Mouse (Mus musculus): ENCODE data around the gene Hes3. TPM values are rescaled to one million over a fixed set of nuclear protein-coding genes. Genes with fewer than 3 reads are reported as not detected.

Hes3 gene
- polyA plus RNA-seq, 1 experiment from 2014 or later = not detected

GRCm38 (mm10) chr4:152276389-152277347, 14.8 kb downstream of the Hes3 start:
- no peak for ATAC-seq (replicated peaks; ENCODE audit: insufficient number of reproducible peaks, insufficient read depth, low FRiP score, low read depth)
- H3K9ac ChIP-seq = no peak overlapping the region
- peaks cover 45% of the 10 kb centered on the region for H3K4me1 ChIP-seq (replicated peaks)
- peaks cover 16% of the 10 kb centered on the region; the same call in 1 of the 2 replicates for H3K36me3 ChIP-seq
- peaks cover 28% of the 10 kb centered on the region for H3K27me3 ChIP-seq
- H3K9me3 ChIP-seq (replicated peaks) = no peaks in the 10 kb centered on the region
- H3K4me2 ChIP-seq = no peak overlapping the region
- no peak overlapping the region for H3K4me3 ChIP-seq
- 56% methylated on average over 10 of the region's 10 CpGs for WGBS
- H3K27ac ChIP-seq = no peak overlapping the region

DNA sequence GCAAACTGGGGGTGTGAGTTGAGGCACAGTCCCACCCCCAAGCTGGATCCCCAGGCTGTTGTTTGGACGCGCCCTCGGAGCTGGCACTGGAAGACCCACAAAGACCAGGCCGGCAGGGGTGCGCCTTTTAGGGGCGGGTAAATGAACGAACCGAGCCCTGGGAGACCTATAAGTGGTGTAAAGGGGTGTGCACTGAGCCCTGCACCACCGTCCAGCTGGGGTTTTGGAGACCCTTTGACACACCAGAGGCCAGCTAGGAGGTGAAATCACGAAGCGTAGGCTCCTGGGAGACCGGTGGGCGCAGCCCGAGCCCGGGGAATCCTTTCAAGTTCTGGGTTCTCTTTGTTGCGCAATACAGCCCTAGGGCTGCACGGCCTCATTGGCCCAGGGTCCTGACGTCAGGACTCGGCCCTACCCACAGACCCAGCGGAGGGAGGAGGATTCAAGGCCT, 16.8 kb downstream of the Hes3 start:
- WGBS = 4% methylated on average over 20 of the region's 20 CpGs
- Histone ChIP-seq H3K4me2 (peak overlapping the region; percentile 94), H3K4me1 (replicated peaks) (peaks cover 65% of the 10 kb centered on the region), H3K27ac (peak overlapping the region; percentile 93), H3K4me3 (peak overlapping the region; percentile 71), H3K36me3 (0 out of 2 replicates have a peak, but pooled peaks cover 3% of the 10 kb centered on the region), H3K9me3 (replicated peaks) (no peaks in the 10 kb centered on the region), H3K9ac (peak overlapping the region; percentile 78), H3K27me3 (peaks cover 9% of the 10 kb centered on the region)
- ATAC-seq (replicated peaks; ENCODE audit: insufficient number of reproducible peaks, insufficient read depth, low FRiP score, low read depth) = 0 out of 2 replicates have a peak, but pooled peaks have one; percentile 3

DNA sequence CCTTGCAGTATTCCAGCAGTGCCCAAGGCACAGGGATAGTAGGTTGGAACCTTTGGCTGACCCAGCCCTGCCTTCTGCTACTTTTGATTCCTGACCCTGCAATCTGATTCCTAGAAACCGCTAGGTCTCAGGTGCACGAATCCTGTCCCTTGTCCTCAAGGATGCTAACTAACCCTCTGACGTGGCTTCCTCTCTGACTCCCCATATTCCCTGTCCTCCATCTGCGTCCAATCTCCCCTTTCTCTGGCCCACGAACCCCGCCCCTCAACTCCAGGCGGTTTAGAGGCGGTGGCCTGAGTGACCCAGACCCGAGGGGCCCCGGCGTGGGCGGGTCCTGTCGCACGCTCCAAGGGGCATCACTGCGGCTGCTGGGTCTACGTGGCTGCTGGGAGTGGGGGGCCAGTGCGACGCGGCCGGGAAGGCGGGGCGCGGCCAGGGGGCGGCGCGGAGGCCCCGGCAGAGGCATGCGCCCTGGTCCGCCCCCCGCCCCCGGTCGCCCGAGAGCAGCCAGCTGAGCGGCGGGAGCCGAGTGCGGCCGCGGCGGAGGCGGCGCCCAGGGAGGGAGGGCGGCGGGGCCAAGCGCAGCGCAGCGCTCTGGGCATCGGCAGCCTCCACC, 17.7 kb downstream of the Hes3 start, which contains the start of gene Gpr153:
Gpr153 (plus strand) TSS at position 612 of the 616 bp plus-strand sequence.
- H3K4me1 ChIP-seq (replicated peaks) = peaks cover 73% of the 10 kb centered on the region

GRCm38 (mm10) chr4:152273191-152273590, 18.3 kb downstream of the Hes3 start:
- Histone ChIP-seq H3K27me3 (peaks cover 9% of the 10 kb centered on the region; the same call in 1 of the 2 replicates), H3K4me3 (0 out of 2 replicates have a peak overlapping the region, but pooled peaks have one; percentile 71), H3K9me3 (replicated peaks) (no peaks in the 10 kb centered on the region), H3K9ac (no peak overlapping the region), H3K4me2 (peak overlapping the region; percentile 94), H3K36me3 (0 out of 2 replicates have a peak, but pooled peaks cover 3% of the 10 kb centered on the region), H3K27ac (peak overlapping the region; percentile 93), H3K4me1 (replicated peaks) (peaks cover 76% of the 10 kb centered on the region)
- WGBS = 38% methylated on average over 3 of the region's 3 CpGs
- no peak for ATAC-seq (replicated peaks; ENCODE audit: insufficient number of reproducible peaks, insufficient read depth, low FRiP score, low read depth)

More for the DNA sequence above, 17.7 kb downstream of the Hes3 start, which contains the start of gene Gpr153:
- peak within 1 kb of the TSS; percentile 94 for H3K4me2 ChIP-seq
- H3K27me3 ChIP-seq = peaks cover 9% of the 10 kb centered on the region; the same call in 1 of the 2 replicates
- peak within 1 kb of the TSS; percentile 78 for H3K9ac ChIP-seq
- 0 out of 2 replicates have a peak, but pooled peaks cover 3% of the 10 kb centered on the region for H3K36me3 ChIP-seq
- peak; percentile 71 for ATAC-seq (replicated peaks; ENCODE audit: insufficient number of reproducible peaks, insufficient read depth, low FRiP score, low read depth)
- H3K27ac ChIP-seq = peak within 1 kb of the TSS; percentile 93
- WGBS = 2% methylated on average over 38 of the region's 48 CpGs
- peak within 1 kb of the TSS; percentile 71 for H3K4me3 ChIP-seq
- H3K9me3 ChIP-seq (replicated peaks) = no peaks in the 10 kb centered on the region

DNA sequence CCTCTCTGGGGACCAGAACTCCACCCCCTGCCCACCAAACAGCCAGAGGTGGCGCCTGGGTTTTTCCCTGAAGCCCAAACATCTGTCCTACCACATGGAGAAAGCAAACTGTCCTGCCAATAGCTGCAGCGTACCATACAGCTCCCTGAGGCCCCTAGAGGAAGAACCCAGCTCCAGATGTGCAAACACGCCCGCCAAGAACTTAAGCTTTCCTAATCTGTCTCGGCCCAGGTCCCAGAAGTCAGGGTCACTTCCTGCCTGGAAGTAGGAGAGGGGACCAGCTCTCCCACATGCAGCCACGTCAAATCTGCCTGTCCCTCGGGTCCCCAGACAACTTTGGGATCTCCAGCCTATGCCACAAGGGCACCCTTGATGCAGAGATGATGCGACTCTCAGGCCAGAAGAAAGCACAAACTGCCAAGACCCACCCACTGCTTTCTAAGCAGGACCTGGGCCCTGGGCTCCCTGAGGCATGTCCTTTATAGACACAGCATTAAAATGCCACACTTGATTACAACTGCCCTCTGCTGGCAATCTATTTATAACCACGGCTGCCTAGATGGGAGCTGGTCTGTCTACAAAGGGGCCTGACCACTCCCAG, 18.9 kb downstream of the Hes3 start:
- Histone ChIP-seq H3K4me1 (replicated peaks) (peaks cover 83% of the 10 kb centered on the region), H3K4me3 (no peak overlapping the region), H3K27ac (peak overlapping the region; percentile 93), H3K9ac (no peak overlapping the region), H3K4me2 (no peak overlapping the region), H3K36me3 (no peaks in the 10 kb centered on the region), H3K9me3 (replicated peaks) (no peaks in the 10 kb centered on the region), H3K27me3 (peaks cover 9% of the 10 kb centered on the region; the same call in 1 of the 2 replicates)
- ATAC-seq (replicated peaks; ENCODE audit: insufficient number of reproducible peaks, insufficient read depth, low FRiP score, low read depth) = peak; percentile 41
- WGBS = 17% methylated on average over 9 of the region's 9 CpGs

- ATAC-seq (replicated peaks; ENCODE audit: insufficient number of reproducible peaks, insufficient read depth, low FRiP score, low read depth) = no peak
- Histone ChIP-seq H3K4me3 (no peak overlapping the region), H3K36me3 (no peaks in the 10 kb centered on the region), H3K27ac (peak overlapping the region; percentile 93), H3K4me1 (replicated peaks) (peaks cover 86% of the 10 kb centered on the region), H3K9ac (no peak overlapping the region), H3K27me3 (peaks cover 9% of the 10 kb centered on the region; the same call in 1 of the 2 replicates), H3K4me2 (no peak overlapping the region), H3K9me3 (replicated peaks) (no peaks in the 10 kb centered on the region)
- 64% methylated on average over 7 of the region's 7 CpGs for WGBS
Observed at GRCm38 (mm10) chr4:152272006-152272405, 19.5 kb downstream of the Hes3 start.

DNA sequence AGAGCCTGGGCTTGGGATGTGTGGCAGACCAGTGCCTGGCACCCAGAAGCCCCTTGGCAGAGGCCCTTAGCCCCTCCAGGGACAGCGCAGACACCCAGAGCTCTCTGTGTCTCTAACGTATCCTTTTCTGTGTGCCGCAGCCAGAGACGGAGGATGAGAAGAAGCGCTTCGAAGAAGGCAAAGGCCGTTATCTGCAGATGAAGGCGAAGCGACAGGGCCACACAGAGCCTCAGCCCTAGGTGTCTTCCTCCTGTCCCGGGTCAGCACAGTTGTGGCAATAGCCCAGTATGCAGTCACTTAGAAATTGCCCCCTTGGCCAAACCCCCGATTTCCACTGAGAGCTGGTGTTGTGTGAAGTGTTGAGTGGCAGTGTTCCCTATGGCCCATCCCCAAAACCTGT, 20.1 kb downstream of the Hes3 start:
- H3K27me3 ChIP-seq = peaks cover 9% of the 10 kb centered on the region; the same call in 1 of the 2 replicates
- no peak overlapping the region for H3K4me3 ChIP-seq
- no peak for ATAC-seq (replicated peaks; ENCODE audit: insufficient number of reproducible peaks, insufficient read depth, low FRiP score, low read depth)
- no peaks in the 10 kb centered on the region for H3K36me3 ChIP-seq
- no peaks in the 10 kb centered on the region for H3K9me3 ChIP-seq (replicated peaks)
- H3K4me1 ChIP-seq (replicated peaks) = peaks cover 88% of the 10 kb centered on the region
- 90% methylated on average over 11 of the region's 11 CpGs for WGBS
- peak overlapping the region; percentile 93 for H3K27ac ChIP-seq
- H3K9ac ChIP-seq = no peak overlapping the region
- H3K4me2 ChIP-seq = no peak overlapping the region

DNA sequence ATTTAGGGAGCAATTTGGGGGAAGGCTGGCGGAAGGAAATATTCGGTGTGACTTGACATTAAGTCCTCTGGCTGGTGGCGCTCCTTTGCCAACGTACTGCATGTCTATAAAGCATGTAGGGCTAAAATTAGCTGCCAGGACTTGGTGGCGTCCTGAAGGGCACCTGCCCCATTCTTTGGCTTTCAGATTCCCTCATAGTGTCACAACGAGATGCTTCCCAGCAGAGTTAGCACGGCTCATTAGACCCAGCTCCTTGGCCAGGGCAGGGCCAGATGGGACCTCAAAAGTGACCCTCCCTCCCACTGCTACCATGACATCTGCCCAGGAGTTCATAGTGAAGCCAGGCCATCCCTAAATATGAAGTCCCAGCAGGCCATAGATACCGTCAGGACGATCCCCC, 20.9 kb downstream of the Hes3 start:
- WGBS = 65% methylated on average over 9 of the region's 9 CpGs
- Histone ChIP-seq H3K27me3 (peaks cover 4% of the 10 kb centered on the region; the same call in 1 of the 2 replicates), H3K9me3 (replicated peaks) (no peaks in the 10 kb centered on the region), H3K9ac (no peak overlapping the region), H3K4me2 (no peak overlapping the region), H3K27ac (peak overlapping the region; percentile 17), H3K36me3 (no peaks in the 10 kb centered on the region), H3K4me3 (no peak overlapping the region), H3K4me1 (replicated peaks) (peaks cover 88% of the 10 kb centered on the region)
- no peak for ATAC-seq (replicated peaks; ENCODE audit: insufficient number of reproducible peaks, insufficient read depth, low FRiP score, low read depth)

DNA sequence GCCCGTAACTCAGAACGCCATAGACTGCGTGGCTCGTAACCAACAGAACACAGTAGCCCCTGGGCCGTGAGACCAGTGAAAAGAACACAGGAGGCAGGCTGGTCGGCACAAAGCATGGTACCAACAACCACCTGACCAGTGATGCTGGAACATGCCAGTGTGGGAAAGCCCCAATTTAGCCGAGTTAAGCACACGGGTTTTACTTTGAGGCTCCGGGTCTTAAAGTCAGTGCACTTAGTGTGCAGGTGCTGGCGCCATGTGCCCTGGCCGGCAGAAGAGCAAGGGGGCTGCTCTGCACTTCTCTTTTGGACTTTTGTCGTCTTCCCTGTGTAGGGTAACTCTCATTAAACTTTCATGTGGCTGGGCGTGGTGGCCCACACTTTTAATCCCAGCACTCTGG, 21.5 kb downstream of the Hes3 start:
- H3K27me3 ChIP-seq = no peaks in the 10 kb centered on the region
- WGBS = 86% methylated on average over 13 of the region's 13 CpGs

DNA sequence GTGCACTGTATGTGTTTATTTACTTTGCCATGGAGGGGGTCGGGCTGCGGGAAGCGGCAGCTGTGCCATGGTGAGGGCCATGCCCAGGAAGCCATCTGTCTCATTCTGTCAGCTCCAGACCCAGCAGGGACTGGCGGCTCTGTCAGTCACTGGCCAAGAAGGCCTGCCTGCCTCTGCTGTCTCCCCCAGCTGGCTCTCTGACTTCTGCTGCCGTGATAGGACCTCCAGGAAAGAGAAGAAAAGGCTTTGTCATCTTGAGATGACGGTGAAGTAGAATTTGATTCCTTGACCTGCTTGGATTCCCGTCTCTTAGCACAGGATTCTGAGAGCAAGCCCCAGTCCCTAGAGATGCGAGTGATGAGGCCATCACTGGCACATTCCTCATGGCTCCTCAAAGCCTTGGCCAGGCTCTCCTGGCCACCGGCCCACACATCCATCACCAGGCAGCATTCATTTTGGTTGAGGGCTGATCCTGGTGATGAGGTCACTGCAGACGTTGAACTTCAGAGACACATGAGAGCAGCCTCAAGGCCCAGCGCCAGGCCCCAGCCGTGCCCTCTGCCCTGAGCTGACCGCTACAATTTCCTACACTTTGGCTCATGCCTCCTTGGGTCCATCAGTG, 23.6 kb downstream of the Hes3 start:
- Histone ChIP-seq H3K4me1 (replicated peaks) (peaks cover 89% of the 10 kb centered on the region), H3K27me3 (no peaks in the 10 kb centered on the region), H3K27ac (no peak overlapping the region), H3K4me3 (no peak overlapping the region), H3K4me2 (no peak overlapping the region), H3K36me3 (no peaks in the 10 kb centered on the region), H3K9ac (no peak overlapping the region), H3K9me3 (replicated peaks) (no peaks in the 10 kb centered on the region)
- no peak for ATAC-seq (replicated peaks; ENCODE audit: insufficient number of reproducible peaks, insufficient read depth, low FRiP score, low read depth)
- 64% methylated on average over 13 of the region's 13 CpGs for WGBS

More for the DNA sequence above, 21.5 kb downstream of the Hes3 start:
- no peak overlapping the region for H3K9ac ChIP-seq
- 0 out of 2 replicates have a peak overlapping the region, but pooled peaks have one; percentile 17 for H3K27ac ChIP-seq
- H3K4me2 ChIP-seq = no peak overlapping the region
- ATAC-seq (replicated peaks; ENCODE audit: insufficient number of reproducible peaks, insufficient read depth, low FRiP score, low read depth) = no peak
- no peak overlapping the region for H3K4me3 ChIP-seq
- H3K4me1 ChIP-seq (replicated peaks) = peaks cover 87% of the 10 kb centered on the region
- no peaks in the 10 kb centered on the region for H3K9me3 ChIP-seq (replicated peaks)
- no peaks in the 10 kb centered on the region for H3K36me3 ChIP-seq

Measured in heart, embryonic 15.5 days (tissue).